Mouse (Mus musculus) kidney, adult 2 months (tissue): ENCODE measurements at regions not wholly inside any gene's neighbourhood (a gene's known extent, or its start where the extent isn't known, plus 50 kb on each side); places are given as distances from the start of the nearest gene placed in this dataset.

ENCODE experiments used
- DNase-seq: peaks from one replicate; pipeline ENCODE4 v3.0.0; 2021
- H3K27ac ChIP-seq: fragments of 200-500 bp; 2 replicates; pipeline ENCODE4 v1.5.1; 2012; ENCODE audit warnings: low read depth, low read length, control low read depth, inconsistent platforms; ENCODE audit not compliant: insufficient read depth
- H3K27me3 ChIP-seq: fragments of 200-500 bp; replicated peaks from 2 replicates; pipeline ENCODE4 v1.6.1; 2012; ENCODE audit warnings: mild to moderate bottlenecking, moderate library complexity, low read length, inconsistent platforms; ENCODE audit not compliant: control insufficient read depth, insufficient read depth
- H3K36me3 ChIP-seq: fragments of 200-500 bp; 2 replicates; pipeline ENCODE4 v1.6.1; 2012; ENCODE audit warnings: mild to moderate bottlenecking, moderate library complexity, low read length, inconsistent platforms; ENCODE audit not compliant: control insufficient read depth, insufficient read depth
- H3K4me1 ChIP-seq: fragments of 200-500 bp; 2 replicates; pipeline ENCODE4 v1.6.1; 2011; ENCODE audit warnings: low read length; ENCODE audit not compliant: control insufficient read depth, insufficient read depth
- H3K4me3 ChIP-seq: fragments of 200-500 bp; 2 replicates; pipeline ENCODE4 v1.5.1; 2011; ENCODE audit warnings: mild to moderate bottlenecking, low read depth, low read length, control low read depth; ENCODE audit not compliant: insufficient read depth
- CTCF ChIP-seq: fragments of 200-500 bp; conservative IDR thresholded peaks from 2 replicates; pipeline ENCODE4 v1.5.1; 2011; ENCODE audit warnings: low read depth, mild to moderate bottlenecking, control low read depth, low read length, moderate library complexity, mixed read lengths; ENCODE audit not compliant: insufficient read depth, insufficient read length
- POLR2A ChIP-seq: fragments of 200-500 bp; IDR thresholded peaks from one replicate; pipeline ENCODE4 v1.6.1; 2011; ENCODE audit warnings: low read depth, low read length, control low read depth
- whole genome bisulfite sequencing: fragments of 180-500 bp; shearing (Covaris S2); methylation state at CpG from one replicate; pipeline ENCODE4 v1.1.7; 2018; 5-methylcytosine and 5-hydroxymethylcytosine counted together

- TF ChIP-seq POLR2A, result no peak
- TF ChIP-seq CTCF, result no peak
- Histone ChIP-seq H3K4me1 (no peaks in the 10 kb centered on the region), H3K27me3 (no peaks in the 10 kb centered on the region), H3K4me3 (no peak overlapping the region), H3K36me3 (no peaks in the 10 kb centered on the region), H3K27ac (no peak overlapping the region)
- DNase-seq, result no peak
- WGBS, result 59% methylated on average over 5 of the region's 5 CpGs
Observed at GRCm38 (mm10) chr11:15218671-15219070, 619.6 kb downstream of the Pom121l12 start.

- Histone ChIP-seq H3K27ac (no peak overlapping the region), H3K4me1 (no peaks in the 10 kb centered on the region), H3K36me3 (no peaks in the 10 kb centered on the region), H3K4me3 (no peak overlapping the region), H3K27me3 (no peaks in the 10 kb centered on the region)
- no peak for DNase-seq
- WGBS, result 76% methylated on average over 1 of the region's 1 CpGs
- TF ChIP-seq POLR2A (no peak), CTCF (no peak)
Observed at GRCm38 (mm10) chr11:15221856-15222255, 622.8 kb downstream of the Pom121l12 start.

GRCm38 (mm10) chr11:15250022-15250421 is 650.9 kb downstream of the Pom121l12 start:
- H3K4me3 ChIP-seq, result no peak overlapping the region
- H3K4me1 ChIP-seq, result no peaks in the 10 kb centered on the region
- 61% methylated on average over 2 of the region's 2 CpGs for WGBS
- no peaks in the 10 kb centered on the region for H3K36me3 ChIP-seq
- TF ChIP-seq CTCF (no peak), POLR2A (no peak)
- H3K27me3 ChIP-seq, result no peaks in the 10 kb centered on the region
- H3K27ac ChIP-seq, result no peak overlapping the region
- no peak for DNase-seq

- Histone ChIP-seq H3K27me3 (no peaks in the 10 kb centered on the region), H3K4me1 (no peaks in the 10 kb centered on the region), H3K4me3 (no peak overlapping the region), H3K27ac (no peak overlapping the region), H3K36me3 (no peaks in the 10 kb centered on the region)
- WGBS, result 71% methylated on average over 3 of the region's 3 CpGs
- TF ChIP-seq CTCF, result no peak
- no peak for TF ChIP-seq POLR2A
- DNase-seq, result peak; percentile 1
Observed at GRCm38 (mm10) chr11:15274043-15274773, 675.1 kb downstream of the Pom121l12 start.

GRCm38 (mm10) chr11:15308457-15308856 is 709.4 kb downstream of the Pom121l12 start:
- TF ChIP-seq POLR2A (no peak), CTCF (no peak)
- WGBS, result 94% methylated on average over 2 of the region's 2 CpGs
- DNase-seq, result no peak
- H3K27me3 ChIP-seq, result no peaks in the 10 kb centered on the region
- H3K27ac ChIP-seq, result no peak overlapping the region
- no peaks in the 10 kb centered on the region for H3K36me3 ChIP-seq
- H3K4me3 ChIP-seq, result no peak overlapping the region
- no peaks in the 10 kb centered on the region for H3K4me1 ChIP-seq
